Mouse (Mus musculus) midbrain, embryonic 14.5 days (tissue): Measurements from ENCODE around the gene Xrcc6. TPM values are rescaled to one million over a fixed set of nuclear protein-coding genes. Genes with fewer than 3 reads are reported as not detected.

Experiments used
- ATAC-seq: fragments of 200-750 bp; cut with Nextera tagmentation; 2 replicates; pipeline ENCODE4 v1.8.0; 2017; ENCODE audit warnings: moderate number of reproducible peaks, moderate library complexity; ENCODE audit not compliant: low FRiP score, low TSS enrichment
- DNase-seq: peaks from one replicate; pipeline ENCODE4 v3.0.0-alpha.2; 2015
- H3K27ac ChIP-seq: fragments of 300-500 bp; sonication (generic); replicated peaks from 2 replicates; pipeline ENCODE4 v1.5.1; 2014; ENCODE audit warnings: mild to moderate bottlenecking, low read depth, low read length, moderate library complexity
- H3K27me3 ChIP-seq: fragments of 300-500 bp; sonication (generic); 2 replicates; pipeline ENCODE4 v1.6.1; 2014; ENCODE audit warnings: low read length, control low read depth, mixed read lengths; ENCODE audit not compliant: control insufficient read depth, insufficient read depth
- H3K36me3 ChIP-seq: fragments of 300-500 bp; sonication (generic); 2 replicates; pipeline ENCODE4 v1.6.1; 2014; ENCODE audit warnings: low read length, control low read depth; ENCODE audit not compliant: control insufficient read depth, insufficient read depth
- H3K4me1 ChIP-seq: fragments of 300-500 bp; sonication (generic); 2 replicates; pipeline ENCODE4 v1.6.1; 2014; ENCODE audit warnings: mild to moderate bottlenecking, antibody characterized with exemption, low read length, control low read depth; ENCODE audit not compliant: control insufficient read depth, insufficient read depth
- H3K4me2 ChIP-seq: fragments of 300-500 bp; sonication (generic); 2 replicates; pipeline ENCODE4 v1.6.1; 2014; ENCODE audit warnings: mild to moderate bottlenecking, low read length, moderate library complexity
- H3K4me3 ChIP-seq: fragments of 300-500 bp; sonication (generic); replicated peaks from 2 replicates; pipeline ENCODE4 v1.5.1; 2014; ENCODE audit warnings: low read depth, low read length
- H3K9ac ChIP-seq: fragments of 300-500 bp; sonication (generic); replicated peaks from 2 replicates; pipeline ENCODE4 v1.6.1; 2014; ENCODE audit warnings: mild to moderate bottlenecking, low read length, moderate library complexity
- H3K9me3 ChIP-seq: fragments of 300-500 bp; sonication (generic); 2 replicates; pipeline ENCODE4 v1.6.1; 2016; ENCODE audit warnings: low read length, control low read depth, mixed read lengths; ENCODE audit not compliant: control insufficient read depth
- WGBS: fragments of 180-500 bp; shearing (Covaris S2); extraction: QIAGEN DNeasy Blood & Tissue Kit; methylation state at CpG from one replicate; pipeline ENCODE4 v1.1.7; 2014; 5-methylcytosine and 5-hydroxymethylcytosine counted together
- polyA plus RNA-seq: library from polyadenylated mRNA; unstranded; fragments of >200 nt; fragmentation: Nextera tagmentation; extraction: Ambion mirVana; gene quantifications from 2 replicates; pipeline ENCODE4 v1.2.1, GENCODE M21; 2014

Xrcc6 gene
- polyA plus RNA-seq, 1 experiment from 2014 or later: 36.9 TPM

DNA sequence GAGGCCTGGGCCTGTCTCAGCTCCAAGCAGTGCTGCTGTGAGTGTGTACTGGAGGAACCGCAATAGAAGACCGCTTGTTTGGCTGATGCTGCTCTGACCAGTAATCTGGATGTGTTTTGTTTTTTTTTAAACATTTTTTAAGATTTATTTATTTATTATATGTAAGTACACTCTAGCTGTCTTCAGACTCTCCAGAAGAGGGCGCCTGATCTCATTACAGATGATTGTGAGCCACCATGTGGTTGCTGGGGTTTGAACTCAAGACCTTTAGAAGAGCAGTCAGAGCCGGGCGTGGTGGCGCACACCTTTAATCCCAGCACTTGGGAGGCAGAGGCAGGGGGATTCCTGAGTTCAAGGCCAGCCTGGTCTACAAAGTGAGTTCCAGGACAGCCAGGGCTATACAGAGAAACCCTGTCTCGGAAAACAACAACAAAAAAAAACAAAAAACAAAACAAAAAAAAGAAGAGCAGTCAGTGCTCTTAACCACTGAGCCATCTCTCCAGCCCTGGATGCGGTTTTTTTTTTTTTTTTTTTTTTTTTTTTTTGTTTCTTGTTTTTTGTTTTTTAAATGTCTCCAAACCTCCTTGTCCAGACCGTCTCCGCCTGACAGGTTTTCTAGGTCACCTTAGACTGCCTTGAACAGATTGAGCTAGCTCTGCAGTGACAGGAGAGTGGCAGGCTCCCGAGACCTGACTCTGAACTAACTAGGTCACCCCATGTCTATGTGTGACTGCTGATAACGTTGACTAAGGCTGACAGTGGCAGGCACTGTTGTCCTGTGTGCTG lies 48.5 kb downstream of the Xrcc6 start:
- Histone ChIP-seq H3K4me1 (no peaks in the 10 kb centered on the region), H3K9ac (no peak overlapping the region), H3K36me3 (peaks cover 75% of the 10 kb centered on the region), H3K27me3 (no peaks in the 10 kb centered on the region), H3K9me3 (no peaks in the 10 kb centered on the region), H3K27ac (no peak overlapping the region), H3K4me3 (no peak overlapping the region), H3K4me2 (no peak overlapping the region)
- 81% methylated on average over 12 of the region's 12 CpGs for WGBS
- ATAC-seq (no peak), DNase-seq (peak; percentile 63)

DNA sequence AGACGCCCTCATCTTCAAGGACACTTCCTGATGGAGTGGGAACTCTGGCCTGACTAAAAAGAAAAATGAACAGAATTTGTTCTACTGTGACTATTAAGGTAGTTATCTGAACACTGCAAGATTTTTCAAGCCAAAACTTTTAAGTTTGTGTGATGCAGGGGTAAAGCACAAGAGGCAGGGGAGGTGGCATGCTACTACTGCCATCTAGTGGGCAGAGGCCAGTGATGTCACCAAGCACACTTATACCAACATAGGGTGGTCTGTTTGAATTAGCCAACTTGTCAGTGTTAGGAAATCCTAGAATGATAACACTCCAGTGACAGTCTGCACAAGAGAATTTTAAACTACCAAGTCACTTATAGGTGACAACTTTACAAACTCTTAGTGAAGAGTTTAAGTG lies 53.0 kb downstream of the Xrcc6 start:
- H3K36me3 ChIP-seq: peaks cover 64% of the 10 kb centered on the region
- no peak for ATAC-seq
- no peak overlapping the region for H3K4me2 ChIP-seq
- no peaks in the 10 kb centered on the region for H3K9me3 ChIP-seq
- DNase-seq: peak; percentile 80
- WGBS: 95% methylated on average over 1 of the region's 1 CpGs
- H3K9ac ChIP-seq: no peak overlapping the region
- H3K4me1 ChIP-seq: 0 out of 2 replicates have a peak, but pooled peaks cover 3% of the 10 kb centered on the region
- H3K27ac ChIP-seq: no peak overlapping the region
- H3K4me3 ChIP-seq: no peak overlapping the region
- no peaks in the 10 kb centered on the region for H3K27me3 ChIP-seq

DNA sequence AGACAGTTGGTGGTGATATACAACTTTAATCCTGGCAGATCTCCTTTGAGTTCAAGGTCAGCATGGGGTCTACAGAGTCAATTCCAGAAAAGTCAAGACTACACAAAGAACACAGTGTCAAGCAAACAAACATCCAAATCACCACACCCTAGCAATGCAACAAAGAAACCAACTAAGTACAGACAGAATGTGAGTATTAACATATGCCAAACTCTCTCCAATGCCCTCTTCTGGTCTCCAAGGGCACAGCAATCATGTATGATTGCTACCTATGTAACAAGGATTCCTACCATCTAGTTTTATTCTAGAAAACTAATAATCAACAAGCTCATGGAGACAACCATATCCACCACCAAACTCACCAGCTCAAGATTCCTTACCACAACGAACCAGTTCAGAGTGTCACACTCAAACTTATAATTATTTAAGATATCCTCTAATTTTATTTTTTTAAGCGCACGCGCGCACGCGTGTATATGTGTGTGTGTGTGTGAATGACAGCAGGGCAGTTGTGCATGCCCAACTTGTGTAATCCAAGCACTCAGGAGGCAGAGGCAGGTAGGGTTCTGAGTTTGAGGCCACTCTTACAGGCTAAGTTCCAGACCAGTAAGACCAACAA lies 56.6 kb downstream of the Xrcc6 start:
- H3K9me3 ChIP-seq: no peaks in the 10 kb centered on the region
- 98% methylated on average over 7 of the region's 7 CpGs for WGBS
- H3K9ac ChIP-seq: no peak overlapping the region
- H3K4me2 ChIP-seq: no peak overlapping the region
- ATAC-seq: no peak
- peaks cover 13% of the 10 kb centered on the region for H3K4me1 ChIP-seq
- H3K4me3 ChIP-seq: no peak overlapping the region
- H3K27ac ChIP-seq: no peak overlapping the region
- peaks cover 34% of the 10 kb centered on the region for H3K36me3 ChIP-seq
- DNase-seq: peak; percentile 34
- no peaks in the 10 kb centered on the region for H3K27me3 ChIP-seq

DNA sequence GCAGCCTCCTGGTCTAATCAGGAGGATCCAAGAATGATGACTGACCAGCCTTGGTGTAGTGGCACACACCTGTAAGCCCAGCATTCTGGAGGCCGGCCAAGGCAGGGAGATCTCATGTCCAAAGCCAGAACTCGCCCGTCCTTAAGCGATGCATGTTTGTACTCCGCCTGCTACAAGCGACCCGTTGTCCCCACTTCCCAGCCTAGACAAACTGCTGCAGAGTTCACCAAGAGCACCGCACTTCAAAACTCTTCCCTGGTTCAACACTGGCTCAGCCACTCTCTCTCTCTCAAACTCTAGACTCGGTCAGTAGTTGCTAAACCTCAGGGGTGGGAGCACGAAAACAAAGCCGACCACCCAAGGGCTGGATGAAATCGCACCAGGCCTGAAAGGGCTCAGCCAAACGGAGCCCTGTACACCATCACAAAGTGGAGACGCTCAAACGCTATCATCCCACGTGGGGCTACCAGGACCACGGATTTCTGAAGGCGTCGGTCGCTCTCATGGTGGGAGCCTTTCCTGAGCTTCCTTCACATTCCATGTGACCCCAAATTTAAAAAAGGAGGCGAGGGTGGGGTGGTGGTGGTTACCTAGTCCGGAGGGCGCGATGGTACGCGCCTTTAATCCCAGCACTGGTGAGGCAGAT lies 58.7 kb downstream of the Xrcc6 start:
- peak overlapping the region; percentile 84 for H3K9ac ChIP-seq
- peak overlapping the region; percentile 98 for H3K4me3 ChIP-seq
- DNase-seq (no peak), ATAC-seq (peak; percentile 17; the same call in 1 of the 2 replicates)
- peaks cover 17% of the 10 kb centered on the region for H3K36me3 ChIP-seq
- H3K4me1 ChIP-seq: peaks cover 13% of the 10 kb centered on the region
- H3K9me3 ChIP-seq: no peaks in the 10 kb centered on the region
- H3K4me2 ChIP-seq: peak overlapping the region; percentile 96
- H3K27me3 ChIP-seq: no peaks in the 10 kb centered on the region
- H3K27ac ChIP-seq: peak overlapping the region; percentile 78; the same call in 1 of the 2 replicates
- 6% methylated on average over 26 of the region's 26 CpGs for WGBS

DNA sequence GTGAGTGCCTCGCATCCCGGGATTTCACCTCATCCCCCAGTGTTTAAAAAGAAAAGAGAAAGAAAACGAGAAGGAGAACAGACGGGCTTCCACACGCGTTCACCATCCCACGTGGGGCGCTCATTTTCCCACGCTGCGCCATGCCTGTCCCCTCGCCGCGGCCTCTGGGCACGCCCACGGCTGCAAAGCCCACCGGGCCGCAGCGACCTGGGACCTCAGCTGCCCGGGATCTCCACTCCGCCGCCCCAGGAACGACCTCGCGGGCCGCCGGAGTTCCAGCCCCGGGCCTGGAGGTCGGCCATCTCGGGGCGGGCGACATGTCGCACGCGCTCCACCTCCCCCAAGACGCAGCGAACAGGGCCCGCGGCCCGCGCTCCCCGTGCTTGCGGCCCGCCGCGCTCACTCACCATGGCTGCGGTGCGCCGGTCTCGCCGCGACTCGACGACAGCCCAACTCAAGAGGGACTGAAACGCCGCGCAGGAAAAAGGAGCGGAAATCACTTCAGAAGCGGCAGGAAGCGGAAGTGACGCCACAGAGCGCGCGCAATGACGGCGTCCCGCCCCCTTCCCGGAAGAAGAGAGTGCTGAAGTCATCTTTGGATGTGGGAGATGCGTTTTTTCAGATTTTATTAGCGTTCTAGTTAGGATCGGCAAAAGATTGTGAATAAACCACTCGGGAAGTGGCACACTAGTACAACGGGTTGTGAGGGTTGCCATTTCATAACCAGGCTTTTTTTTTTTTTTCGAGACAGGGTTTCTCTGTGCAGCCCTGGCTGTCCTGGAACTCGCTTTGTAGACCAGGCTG lies 59.6 kb downstream of the Xrcc6 start, which contains the start of gene Snu13:
Gene Snu13, minus strand, starts transcription at position 519 of the 804 bp plus-strand sequence.
- Histone ChIP-seq H3K27ac (peak within 1 kb of the TSS; percentile 78), H3K9me3 (no peaks in the 10 kb centered on the region), H3K9ac (peak within 1 kb of the TSS; percentile 84), H3K27me3 (no peaks in the 10 kb centered on the region), H3K4me3 (peak within 1 kb of the TSS; percentile 98), H3K36me3 (peaks cover 16% of the 10 kb centered on the region), H3K4me2 (peak within 1 kb of the TSS; percentile 96), H3K4me1 (peaks cover 13% of the 10 kb centered on the region)
- WGBS: under 1% methylated on average over 74 of the region's 74 CpGs
- DNase-seq (peak; percentile 96), ATAC-seq (peak; percentile 83; the same call in 1 of the 2 replicates)

DNA sequence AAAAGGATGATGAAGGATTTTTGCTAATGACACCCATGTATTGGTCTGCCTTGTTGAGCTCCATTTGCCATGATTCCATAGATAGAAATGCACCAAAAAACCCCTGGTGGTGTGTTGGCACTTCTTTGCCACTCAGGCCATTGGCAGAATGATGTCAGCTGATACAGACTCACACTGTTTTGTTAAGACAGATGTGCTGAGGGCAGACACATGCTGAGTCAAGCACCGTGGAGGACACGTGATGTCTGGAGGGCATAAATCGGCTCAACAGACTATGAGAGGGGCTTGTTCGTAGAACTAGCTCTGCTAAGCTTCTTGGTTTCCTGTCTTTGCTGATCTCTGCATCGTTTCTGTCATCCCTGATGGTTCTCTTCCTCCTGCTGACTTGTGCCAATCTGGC lies 64.9 kb downstream of the Xrcc6 start:
- H3K4me3 ChIP-seq: no peak overlapping the region
- H3K4me1 ChIP-seq: no peaks in the 10 kb centered on the region
- H3K4me2 ChIP-seq: no peak overlapping the region
- H3K27ac ChIP-seq: no peak overlapping the region
- no peak for ATAC-seq
- DNase-seq: no peak
- H3K36me3 ChIP-seq: no peaks in the 10 kb centered on the region
- no peak overlapping the region for H3K9ac ChIP-seq
- no peaks in the 10 kb centered on the region for H3K9me3 ChIP-seq
- 75% methylated on average over 5 of the region's 5 CpGs for WGBS
- no peaks in the 10 kb centered on the region for H3K27me3 ChIP-seq

DNA sequence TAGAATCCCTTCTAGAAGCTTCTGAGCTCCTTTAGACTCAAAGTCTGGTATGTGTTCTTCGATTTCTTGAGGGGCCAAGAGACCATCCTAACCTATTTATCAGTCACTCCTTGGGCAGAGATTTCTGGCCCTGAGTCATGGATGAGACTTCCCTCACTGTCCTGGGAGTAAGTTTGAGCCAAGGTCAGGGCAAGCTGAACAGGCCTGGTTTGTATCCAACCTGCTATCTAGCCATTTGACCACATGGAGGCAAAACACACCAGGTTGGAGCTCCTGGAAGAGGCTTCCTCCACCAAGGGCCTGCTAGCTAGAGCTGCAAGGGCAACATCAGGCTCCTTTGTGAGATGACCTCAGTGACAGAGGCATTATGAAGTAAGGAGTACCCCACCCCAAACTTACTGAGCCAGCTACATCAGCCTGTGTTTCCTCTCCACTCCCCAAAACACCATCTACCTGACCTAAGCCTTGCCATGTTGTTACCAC lies 71.1 kb downstream of the Xrcc6 start, which contains the start of gene 4930407I10Rik:
Gene 4930407I10Rik, plus strand, starts transcription at position 433 of the 483 bp plus-strand sequence.
- no peak within 1 kb of the TSS for H3K4me3 ChIP-seq
- DNase-seq (no peak), ATAC-seq (no peak)
- no peaks in the 10 kb centered on the region for H3K36me3 ChIP-seq
- H3K4me1 ChIP-seq: no peaks in the 10 kb centered on the region
- no peaks in the 10 kb centered on the region for H3K27me3 ChIP-seq
- H3K27ac ChIP-seq: no peak within 1 kb of the TSS
- 86% methylated on average over 1 of the region's 1 CpGs for WGBS
- no peak within 1 kb of the TSS for H3K4me2 ChIP-seq
- no peaks in the 10 kb centered on the region for H3K9me3 ChIP-seq
- H3K9ac ChIP-seq: no peak within 1 kb of the TSS

DNA sequence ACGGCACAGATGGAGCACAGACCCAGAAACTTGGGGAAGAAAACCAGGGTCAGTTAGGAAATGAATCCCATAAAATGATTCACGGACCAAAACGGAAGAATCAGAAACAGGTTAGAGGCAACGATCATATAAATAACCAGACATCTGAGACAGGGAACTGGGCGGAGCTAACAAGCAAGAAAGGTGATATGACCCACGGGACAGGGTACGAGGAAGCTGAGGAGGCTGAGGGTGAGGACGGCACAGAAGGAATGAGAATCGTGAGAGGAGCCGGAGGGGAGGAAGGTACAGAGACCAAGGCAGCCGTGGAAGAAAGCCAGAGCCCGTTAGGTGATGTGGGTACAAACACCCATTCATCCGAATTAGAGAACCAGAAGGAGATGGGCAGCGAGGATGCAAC lies 76.3 kb downstream of the Xrcc6 start:
- Histone ChIP-seq H3K27me3 (peaks cover 4% of the 10 kb centered on the region; the same call in 1 of the 2 replicates), H3K4me1 (no peaks in the 10 kb centered on the region), H3K4me2 (no peak overlapping the region), H3K27ac (no peak overlapping the region), H3K9me3 (no peaks in the 10 kb centered on the region), H3K36me3 (no peaks in the 10 kb centered on the region), H3K9ac (no peak overlapping the region), H3K4me3 (no peak overlapping the region)
- ATAC-seq (no peak), DNase-seq (no peak)
- WGBS: 78% methylated on average over 14 of the region's 14 CpGs
